Mouse (Mus musculus) ES-Bruce4 (cell line): ENCODE data around the gene Serpina3m.

ENCODE experiments used
- CTCF ChIP-seq: IDR thresholded peaks from one replicate; pipeline ENCODE4 v1.8.1; 2011; ENCODE audit warnings: low read depth, low read length
- EP300 ChIP-seq: IDR thresholded peaks from 2 replicates; pipeline ENCODE4 v1.6.1; 2011; ENCODE audit warnings: low read depth, low read length; ENCODE audit not compliant: insufficient read depth
- POLR2A ChIP-seq: IDR thresholded peaks from one replicate; pipeline ENCODE4 v1.8.1; 2011; ENCODE audit warnings: low read length; ENCODE audit not compliant: insufficient read depth

- TF ChIP-seq POLR2A, result no peak
- TF ChIP-seq CTCF, result no peak
- no peak for TF ChIP-seq EP300
These were observed 68.2 kb downstream of the Serpina3m start, which contains the start of gene Serpina3n for GRCm38 (mm10) chr12:104406454-104406885.
